Mouse (Mus musculus) liver, adult (tissue): Measurements from ENCODE around the gene Hoxb6.

Experiments
- GATA4 ChIP-seq: IDR thresholded peaks from 2 replicates; pipeline ENCODE4 v1.6.1; 2014; ENCODE audit warnings: mild to moderate bottlenecking, low read length; ENCODE audit not compliant: insufficient replicate concordance

Gene Hoxb6

DNA sequence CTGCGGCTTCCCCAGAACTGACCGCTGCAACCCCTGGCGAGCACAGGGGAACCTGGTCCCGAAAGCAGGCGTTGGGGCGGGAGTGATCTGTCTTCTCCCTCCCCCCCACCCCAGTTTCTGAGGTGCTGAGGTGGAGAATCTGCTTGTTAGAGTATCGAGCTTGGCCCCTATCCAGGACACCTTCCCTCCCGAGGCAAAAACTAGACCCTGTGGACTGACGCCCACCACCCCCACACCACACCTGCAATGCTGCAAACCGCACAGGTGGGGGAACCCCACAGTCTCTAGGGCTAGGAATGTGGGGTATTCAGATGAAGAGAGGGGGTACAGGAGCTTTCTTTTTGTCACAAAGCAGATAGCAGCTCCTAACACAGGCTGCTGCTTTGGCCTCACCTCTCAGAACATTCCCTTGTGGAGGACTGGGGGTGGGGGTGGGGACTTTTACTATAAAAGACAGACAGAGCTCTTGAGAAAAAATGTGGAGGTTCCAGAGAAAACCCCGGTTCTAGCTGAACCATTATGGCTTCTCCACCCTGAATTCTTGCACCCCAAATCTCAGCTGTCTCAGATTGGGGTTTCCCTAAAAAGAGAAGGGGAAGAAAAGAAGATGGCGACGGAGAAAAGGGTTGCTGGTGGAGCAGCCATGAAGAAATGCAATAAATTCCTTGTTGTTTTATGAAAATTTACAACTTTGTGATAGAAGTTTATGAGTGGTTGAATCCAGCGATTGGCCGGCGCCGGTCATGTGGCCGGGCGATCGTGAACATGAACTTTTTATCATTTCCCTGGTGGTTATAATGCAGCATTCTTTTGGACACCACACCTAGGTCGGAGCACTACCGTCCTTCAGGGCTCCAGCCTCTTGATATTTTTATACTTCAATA, at the start of gene Hoxb6:
Hoxb6 (plus strand) TSS at position 796 of the 884 bp plus-strand sequence.
- no peak for TF ChIP-seq GATA4

DNA sequence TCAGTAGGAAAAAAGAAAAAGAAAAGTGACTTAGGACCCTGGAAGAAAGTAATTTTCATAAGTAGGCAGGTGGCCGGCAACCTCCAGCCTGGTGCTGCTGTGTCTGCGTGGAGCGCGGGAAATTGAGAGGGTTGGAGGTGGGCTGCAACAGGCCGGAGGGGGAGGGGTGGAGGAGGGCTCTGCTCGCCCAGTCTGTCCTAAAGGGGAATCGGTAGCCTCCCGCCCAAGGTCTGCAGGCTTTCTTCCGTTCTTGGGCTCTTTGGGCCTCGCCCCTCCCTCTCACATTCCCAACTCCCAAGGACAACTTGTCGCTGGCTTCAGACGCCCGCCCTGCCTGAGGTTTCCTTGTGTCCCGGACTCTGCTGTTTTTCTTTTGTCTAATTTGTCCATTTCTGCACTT, 41.4 kb upstream of the Hoxb6 start:
- no peak for TF ChIP-seq GATA4

DNA sequence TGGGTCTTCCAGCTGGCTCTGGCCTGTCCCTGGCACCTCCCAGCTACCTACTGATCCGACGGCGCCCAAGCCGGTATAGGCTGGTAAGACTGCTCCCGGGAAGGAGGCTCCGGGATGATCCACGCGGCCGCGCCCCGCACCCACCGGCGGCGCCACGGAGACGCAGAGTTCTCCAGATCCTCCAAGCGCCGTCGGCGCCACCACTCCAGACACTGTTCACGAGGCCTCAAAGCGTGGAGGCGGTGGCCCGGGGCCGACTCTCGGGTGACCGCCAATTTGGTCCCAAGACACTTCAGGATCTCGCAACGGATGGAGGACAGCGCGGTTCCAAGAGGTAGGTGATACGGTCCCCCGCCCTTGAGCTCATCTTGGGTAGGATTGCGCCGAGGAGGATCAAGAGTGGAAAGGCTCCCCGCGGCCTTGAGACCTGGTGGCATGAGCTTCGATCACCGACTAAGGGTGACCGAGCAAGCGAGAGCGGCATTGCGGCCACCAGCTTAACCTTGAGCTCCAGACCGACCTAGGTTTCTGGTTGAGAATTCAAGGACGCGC, 40.7 kb upstream of the Hoxb6 start:
- TF ChIP-seq GATA4: no peak

DNA sequence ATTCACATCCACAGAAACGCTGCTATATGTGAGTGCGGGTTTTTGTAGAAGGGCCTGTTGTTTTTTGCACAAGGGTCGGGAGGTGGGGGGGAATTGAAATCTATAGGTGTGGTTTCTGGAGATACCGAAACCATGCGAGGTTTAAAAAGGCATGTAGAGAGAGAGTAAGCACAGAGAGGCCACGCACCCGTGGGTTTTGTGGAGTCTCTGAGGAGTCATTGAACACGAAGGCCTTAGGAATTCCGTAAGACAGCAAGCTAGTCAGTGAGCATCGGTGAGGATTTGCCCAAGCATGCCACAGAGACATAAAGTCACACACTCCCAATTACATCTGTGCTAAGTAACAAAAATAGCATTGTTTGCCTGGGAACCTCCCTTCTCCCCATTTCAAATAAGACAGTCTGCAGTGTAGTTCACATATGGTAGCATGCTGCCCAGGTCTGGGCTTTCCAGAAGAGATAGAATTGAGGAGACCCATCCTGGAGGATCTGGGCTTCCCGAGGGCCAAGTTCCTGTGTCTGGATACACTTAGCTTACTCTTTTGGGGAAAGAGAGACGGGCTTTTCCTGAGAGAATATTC, 39.6 kb upstream of the Hoxb6 start:
- no peak for TF ChIP-seq GATA4

DNA sequence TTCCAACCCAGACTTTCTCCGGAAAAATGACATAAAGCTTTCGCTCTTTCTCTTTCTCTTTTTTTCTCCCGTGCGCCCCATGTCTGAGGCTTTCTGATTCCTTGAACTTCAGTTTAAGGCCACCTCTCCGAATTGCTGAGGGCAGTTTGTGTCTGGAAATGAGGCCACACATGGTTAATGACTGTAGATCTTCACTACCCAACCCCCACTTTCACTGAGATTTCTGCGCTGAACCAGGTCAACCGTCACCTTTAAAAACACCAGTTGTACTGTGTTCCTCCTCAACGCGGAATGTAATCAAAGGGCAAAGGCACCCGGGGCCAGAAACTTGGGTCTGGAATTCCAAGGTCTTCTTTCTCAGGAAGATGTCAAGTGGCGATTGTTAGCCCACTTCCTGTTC, 38.1 kb upstream of the Hoxb6 start:
- TF ChIP-seq GATA4: no peak

DNA sequence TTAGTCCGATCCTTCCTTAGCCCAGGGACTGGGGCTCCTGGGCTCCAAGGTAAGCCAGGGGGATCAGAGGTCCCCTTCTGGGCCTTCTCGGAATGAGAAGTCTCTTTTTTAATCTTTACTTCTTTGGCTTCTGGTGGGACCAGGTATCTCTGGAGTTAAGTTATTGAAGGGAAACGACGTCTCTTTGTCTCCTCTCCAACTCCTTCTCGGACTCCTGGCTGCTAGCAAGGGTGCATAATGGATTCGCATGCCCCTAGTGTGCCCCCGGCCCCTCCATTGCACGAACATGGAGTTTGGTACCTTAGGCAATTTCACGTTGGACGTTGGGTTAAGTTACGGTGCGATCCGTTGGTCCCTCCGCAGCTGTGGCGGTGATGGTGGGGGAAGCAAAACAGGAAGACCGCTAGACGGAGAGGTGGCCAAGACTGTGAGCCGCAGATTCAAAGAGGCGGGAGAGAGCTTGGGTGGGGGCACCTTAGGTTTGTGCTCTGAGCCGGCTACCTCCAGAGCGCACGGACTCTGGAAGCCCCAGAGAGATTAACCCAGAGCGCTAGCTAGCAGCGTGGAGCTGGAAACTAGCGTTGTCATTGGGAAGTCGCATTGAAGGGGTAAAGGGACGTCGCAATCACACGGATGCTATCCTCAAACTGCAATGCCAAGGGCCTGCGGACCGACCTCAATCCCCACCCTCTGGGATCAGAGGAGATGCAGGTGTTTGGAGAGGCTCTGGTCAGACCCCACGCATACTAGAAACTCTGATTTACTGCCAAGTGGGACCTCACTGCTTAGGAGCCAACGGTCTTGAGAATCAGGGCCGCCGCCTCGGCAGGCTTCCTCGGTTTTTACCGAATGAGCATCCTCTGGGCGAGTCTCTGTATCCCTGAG, 36.9 kb upstream of the Hoxb6 start:
- TF ChIP-seq GATA4: no peak

DNA sequence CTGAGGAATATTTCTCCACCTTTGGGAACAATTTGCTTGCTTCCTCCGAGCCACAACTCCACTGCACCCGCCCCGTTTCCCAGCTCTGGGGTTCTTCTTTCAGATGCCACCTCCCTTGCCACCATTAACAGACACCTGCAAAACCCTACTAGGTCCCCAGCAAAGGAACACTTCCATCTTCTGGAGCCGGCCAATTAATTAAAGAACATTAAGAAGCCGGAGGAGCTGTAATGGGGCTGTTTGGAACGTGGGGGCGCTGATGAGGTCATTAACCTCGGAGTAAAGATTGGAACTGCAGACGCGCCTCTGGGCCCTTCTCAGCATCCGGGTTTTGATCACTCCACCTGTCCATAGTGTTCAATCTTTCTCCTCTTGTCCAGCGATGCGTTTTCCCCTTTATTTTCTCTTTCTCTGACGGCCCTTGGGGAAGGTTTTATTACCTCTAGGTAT, 36.3 kb upstream of the Hoxb6 start:
- no peak for TF ChIP-seq GATA4

DNA sequence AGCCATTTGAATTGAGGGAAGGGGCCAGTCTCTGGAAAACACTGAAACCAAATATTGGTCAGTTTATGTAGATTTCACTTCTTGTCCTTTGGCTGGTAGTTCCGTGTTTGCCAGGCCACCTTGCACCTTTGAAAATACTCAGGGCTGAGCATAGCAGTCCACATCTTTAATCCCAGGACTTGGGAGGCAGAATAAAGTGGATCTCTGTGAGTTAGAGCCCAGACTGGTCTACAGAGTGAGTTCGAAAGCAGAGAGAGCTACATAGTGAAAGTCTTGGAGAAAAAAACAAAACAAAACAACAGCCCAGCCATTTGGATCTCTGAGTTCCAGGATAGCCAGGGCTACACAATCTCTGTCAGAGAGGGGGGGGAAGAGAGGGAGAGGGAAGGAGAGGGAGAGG, 35.1 kb upstream of the Hoxb6 start:
- no peak for TF ChIP-seq GATA4

DNA sequence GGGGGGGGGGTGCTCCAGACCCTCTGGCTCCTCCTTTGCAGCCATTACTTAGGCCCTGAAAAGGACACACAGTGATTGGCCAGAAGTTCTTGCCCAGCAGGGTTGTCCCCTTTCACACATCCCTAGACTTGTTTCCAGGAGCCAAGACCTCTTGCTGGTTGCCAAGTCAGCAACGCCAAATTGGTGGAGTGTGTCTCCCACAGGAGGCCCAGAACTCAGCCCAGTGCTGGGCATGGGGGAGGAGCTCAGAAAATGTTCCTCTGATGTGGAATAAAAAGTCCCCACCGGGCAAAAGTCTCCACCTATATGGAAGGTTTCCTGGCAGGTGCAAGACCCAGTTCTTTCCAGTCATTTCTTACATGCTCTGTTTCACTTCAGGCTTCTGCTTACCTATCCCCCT, 33.2 kb upstream of the Hoxb6 start:
- no peak for TF ChIP-seq GATA4

DNA sequence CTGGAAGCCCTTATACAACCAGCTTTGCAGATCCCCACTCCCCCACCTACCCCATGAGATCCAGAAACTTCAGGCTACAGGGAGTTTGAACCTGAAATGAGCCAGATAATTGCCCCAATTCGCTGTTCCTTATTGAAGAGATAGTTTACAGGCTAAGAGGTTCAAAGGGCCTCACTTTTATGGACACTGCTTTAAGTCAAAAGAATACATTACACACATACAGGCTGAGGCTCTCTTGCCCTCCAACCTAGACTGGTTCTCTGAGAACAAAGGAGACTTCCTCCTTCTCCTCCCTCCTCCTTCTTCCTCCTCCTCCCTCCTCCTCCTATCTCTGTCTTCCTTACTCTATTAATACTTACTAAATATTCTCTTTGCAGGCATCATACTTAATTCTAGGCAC, 32.8 kb upstream of the Hoxb6 start:
- no peak for TF ChIP-seq GATA4

DNA sequence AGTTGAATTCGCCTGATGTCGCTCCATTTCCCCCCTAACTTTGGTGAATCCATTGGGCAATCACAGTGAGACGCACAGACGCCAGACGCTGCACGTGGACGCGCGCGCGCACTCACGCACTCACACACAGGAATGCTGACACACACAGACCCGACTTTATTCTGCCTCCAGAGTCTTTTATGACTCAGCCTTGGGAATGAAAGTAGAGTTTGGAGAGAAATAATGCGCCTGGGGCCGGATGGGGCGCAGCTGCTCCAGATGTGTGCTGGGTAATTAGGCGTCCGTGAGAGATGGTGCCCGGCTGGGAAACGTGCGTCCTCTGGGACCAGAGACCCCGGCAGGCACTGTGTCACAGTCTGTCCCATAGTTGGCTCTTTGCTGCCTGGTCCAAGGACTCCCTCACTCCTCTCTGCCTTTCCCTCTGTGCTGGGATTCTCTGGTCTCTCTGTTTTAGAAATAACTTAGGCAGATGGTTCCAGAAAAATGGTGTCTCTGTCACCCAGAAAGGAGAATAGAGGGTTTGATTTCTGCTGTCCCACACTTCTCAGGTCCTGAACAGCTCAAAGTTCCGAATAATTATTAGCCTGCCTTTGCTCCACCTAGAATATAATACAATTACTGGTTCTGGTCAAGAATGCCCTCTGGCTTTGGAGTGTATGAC, 31.8 kb upstream of the Hoxb6 start:
- TF ChIP-seq GATA4: no peak

DNA sequence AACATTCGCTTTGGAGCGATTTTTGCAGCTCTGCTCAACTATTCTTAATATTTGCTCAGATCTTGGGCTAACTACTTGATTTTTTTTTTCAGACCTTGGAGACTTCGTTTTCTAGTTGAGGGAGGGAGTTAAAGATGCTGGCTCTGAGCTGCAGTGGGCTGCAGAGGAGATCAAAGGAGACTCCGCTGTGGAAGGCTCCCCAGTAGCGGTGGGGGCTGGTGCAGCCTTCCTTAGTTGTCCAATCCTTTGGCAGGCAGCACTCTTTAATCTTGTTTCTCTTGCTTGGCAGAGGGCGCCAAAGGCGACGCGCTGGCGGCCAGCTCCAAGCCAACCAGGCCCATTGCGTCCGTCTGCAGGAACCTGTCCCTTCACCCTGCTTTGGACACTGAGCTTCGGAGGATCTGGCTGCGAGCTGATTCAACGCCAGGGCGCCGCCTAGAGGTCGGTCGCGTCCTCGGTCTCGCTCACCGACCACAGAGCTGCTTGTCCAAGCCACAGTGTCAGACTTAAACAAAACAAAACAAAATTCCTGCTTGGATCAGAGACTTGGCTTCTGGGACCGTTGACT, 30.9 kb upstream of the Hoxb6 start:
- no peak for TF ChIP-seq GATA4

DNA sequence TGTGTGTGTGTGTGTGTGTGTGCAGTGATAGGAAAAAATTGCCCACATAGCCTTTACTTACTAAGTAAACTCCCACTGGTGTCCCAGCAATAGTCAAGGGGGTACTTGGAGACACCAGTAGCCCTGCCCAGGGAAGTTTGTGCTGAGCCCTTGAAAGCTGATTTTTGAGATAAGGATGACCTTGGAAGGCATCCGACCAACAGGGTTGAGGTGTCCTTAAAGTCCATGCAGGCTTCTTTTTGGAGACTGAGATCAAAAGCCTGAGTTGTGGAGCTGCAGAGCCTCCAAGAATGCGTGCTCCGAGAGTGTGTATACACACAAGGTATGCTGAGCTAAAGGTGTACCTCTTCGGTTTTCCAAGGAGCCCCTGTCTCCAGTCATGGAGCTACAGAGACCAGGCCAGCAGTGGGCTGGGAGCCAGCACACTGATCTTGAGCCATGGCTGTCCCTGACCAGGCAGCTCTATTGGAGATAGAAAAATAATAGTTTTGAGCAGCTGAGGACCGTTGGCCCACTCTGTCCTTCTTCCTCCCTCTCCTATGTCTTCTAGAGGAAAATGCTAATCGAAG, 29.9 kb upstream of the Hoxb6 start:
- no peak for TF ChIP-seq GATA4
